ENCODE assay signal across 10 mouse cellular contexts in the genomic region with DNA sequence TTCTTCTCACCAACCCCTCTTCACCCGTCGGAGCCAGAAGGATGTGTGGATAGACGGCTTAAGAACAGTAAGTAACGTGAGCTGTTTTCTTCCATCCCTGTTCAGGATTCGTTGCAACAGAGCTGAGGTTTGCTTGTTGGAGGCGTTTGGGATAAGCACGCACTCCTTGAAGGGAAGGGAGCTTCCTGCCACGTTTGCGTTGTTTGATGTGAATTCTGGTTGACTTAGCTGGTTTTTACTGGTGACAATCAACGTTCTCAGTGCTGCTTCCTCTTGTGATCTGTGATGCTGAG.
A peak's percentile ranks its signal among the peaks of the same experiment; 100 is the strongest.
DNase-seq lines count a peak whose midpoint lies in the region; ATAC-seq and TF ChIP-seq lines count a peak whose summit lies in the region.
"Had no signal": no experiment of that assay in that cellular context is flagged by ENCODE, and none has a peak within 500 bp of the region (broad histone marks: within the 10 kb centered on the region; RNA-seq: fewer than 3 reads in every experiment).

No protein-coding gene starts in this region.

- 10% methylated on average over 10 of the region's 10 CpGs for WGBS in stomach, embryonic 14.5 days
- WGBS in stomach, postnatal 0 days = 12% methylated on average over 10 of the region's 10 CpGs
- 14% methylated on average over 10 of the region's 10 CpGs for WGBS in forebrain, embryonic 14.5 days
- 17% methylated on average over 10 of the region's 10 CpGs for WGBS in midbrain, embryonic 11.5 days
- WGBS in kidney, embryonic 14.5 days = 10% methylated on average over 10 of the region's 10 CpGs

- no peak for TF ChIP-seq CTCF in stomach, postnatal 0 days (IDR thresholded peaks at IDR 0.05; ENCODE audit: low read depth)

- no peak overlapping the region for H3K4me2 ChIP-seq in stomach, embryonic 14.5 days (replicated peaks; ENCODE audit: low read depth, low read length)
- no peak overlapping the region for H3K4me2 ChIP-seq in stomach, postnatal 0 days (replicated peaks; ENCODE audit: low read depth)
- peak overlapping the region; percentile 43 for H3K4me2 ChIP-seq in forebrain, embryonic 14.5 days (ENCODE audit: low read length)
- H3K4me2 ChIP-seq in midbrain, embryonic 11.5 days = peak overlapping the region; percentile 34
- no peak overlapping the region for H3K4me2 ChIP-seq in kidney, embryonic 14.5 days (replicated peaks; ENCODE audit: low read depth, low read length)

- TF ChIP-seq EP300 in stomach, postnatal 0 days (optimal IDR thresholded peaks at IDR 0.05) = no peak

- no peaks in the 10 kb centered on the region for H3K27me3 ChIP-seq in stomach, embryonic 14.5 days (ENCODE audit: control insufficient read depth, insufficient read depth, low read length)
- H3K27me3 ChIP-seq in stomach, postnatal 0 days (ENCODE audit: control insufficient read depth, insufficient read depth, low read length) = no peaks in the 10 kb centered on the region
- no peaks in the 10 kb centered on the region for H3K27me3 ChIP-seq in forebrain, embryonic 14.5 days (replicated peaks; ENCODE audit: control insufficient read depth, insufficient read depth, low read length)
- peaks cover 6% of the 10 kb centered on the region; the same call in 1 of the 2 replicates for H3K27me3 ChIP-seq in midbrain, embryonic 11.5 days (ENCODE audit: control insufficient read depth, insufficient read depth, low read length)
- H3K27me3 ChIP-seq in kidney, embryonic 14.5 days (ENCODE audit: control insufficient read depth, insufficient read depth, low read length) = peaks cover 23% of the 10 kb centered on the region

- no peak overlapping the region for H3K9ac ChIP-seq in stomach, embryonic 14.5 days (replicated peaks; ENCODE audit: low read depth, low read length)
- H3K9ac ChIP-seq in stomach, postnatal 0 days (ENCODE audit: low read length) = no peak overlapping the region
- H3K9ac ChIP-seq in forebrain, embryonic 14.5 days (ENCODE audit: low read length) = peak overlapping the region; percentile 54; the same call in 1 of the 2 replicates
- no peak overlapping the region; the same call in 1 of the 2 replicates for H3K9ac ChIP-seq in midbrain, embryonic 11.5 days (ENCODE audit: low read length)
- H3K9ac ChIP-seq in kidney, embryonic 14.5 days (ENCODE audit: low read depth, low read length) = no peak overlapping the region

- no peaks in the 10 kb centered on the region for H3K4me1 ChIP-seq in stomach, embryonic 14.5 days (ENCODE audit: control insufficient read depth, insufficient read depth, low read length)
- H3K4me1 ChIP-seq in stomach, postnatal 0 days (replicated peaks; ENCODE audit: control insufficient read depth, insufficient read depth) = no peaks in the 10 kb centered on the region
- peaks cover 11% of the 10 kb centered on the region; the same call in 1 of the 2 replicates for H3K4me1 ChIP-seq in forebrain, embryonic 14.5 days (ENCODE audit: control insufficient read depth, insufficient read depth, low read length)
- peaks cover 10% of the 10 kb centered on the region for H3K4me1 ChIP-seq in midbrain, embryonic 11.5 days (ENCODE audit: control insufficient read depth, insufficient read depth, low read length)
- no peaks in the 10 kb centered on the region for H3K4me1 ChIP-seq in kidney, embryonic 14.5 days (ENCODE audit: control insufficient read depth, insufficient read depth, low read length)

- H3K9me3 ChIP-seq in stomach, embryonic 14.5 days (ENCODE audit: control insufficient read depth, low read depth, low read length) = no peaks in the 10 kb centered on the region
- no peaks in the 10 kb centered on the region for H3K9me3 ChIP-seq in stomach, postnatal 0 days (ENCODE audit: control insufficient read depth, low read length)
- no peaks in the 10 kb centered on the region for H3K9me3 ChIP-seq in forebrain, embryonic 14.5 days (replicated peaks; ENCODE audit: control insufficient read depth, low read length)
- H3K9me3 ChIP-seq in midbrain, embryonic 11.5 days (ENCODE audit: control insufficient read depth, low read length) = no peaks in the 10 kb centered on the region
- H3K9me3 ChIP-seq in kidney, embryonic 14.5 days (ENCODE audit: control insufficient read depth, low read length) = no peaks in the 10 kb centered on the region

- no peaks in the 10 kb centered on the region for H3K36me3 ChIP-seq in stomach, embryonic 14.5 days (ENCODE audit: control insufficient read depth, insufficient read depth, low read length)
- no peaks in the 10 kb centered on the region for H3K36me3 ChIP-seq in stomach, postnatal 0 days (ENCODE audit: control insufficient read depth, insufficient read depth, low read length)
- no peaks in the 10 kb centered on the region for H3K36me3 ChIP-seq in forebrain, embryonic 14.5 days (ENCODE audit: control insufficient read depth, insufficient read depth, low read length)
- H3K36me3 ChIP-seq in midbrain, embryonic 11.5 days (ENCODE audit: control insufficient read depth, insufficient read depth, low read length) = no peaks in the 10 kb centered on the region
- no peaks in the 10 kb centered on the region for H3K36me3 ChIP-seq in kidney, embryonic 14.5 days (ENCODE audit: control insufficient read depth, insufficient read depth, low read length)

- no peak overlapping the region for H3K27ac ChIP-seq in stomach, embryonic 14.5 days (ENCODE audit: low read length)
- H3K27ac ChIP-seq in stomach, postnatal 0 days (replicated peaks) = no peak overlapping the region
- H3K27ac ChIP-seq in forebrain, embryonic 14.5 days (ENCODE audit: low read depth, low read length) = peak overlapping the region; percentile 83; the same call in 1 of the 2 replicates
- H3K27ac ChIP-seq in midbrain, embryonic 11.5 days (ENCODE audit: low read depth, low read length) = no peak overlapping the region
- no peak overlapping the region for H3K27ac ChIP-seq in kidney, embryonic 14.5 days (ENCODE audit: low read depth, low read length)
- H3K27ac ChIP-seq: left cerebral cortex, adult 2 months had no signal

- peak overlapping the region; percentile 1; the same call in 1 of the 2 replicates for H3K4me3 ChIP-seq in stomach, embryonic 14.5 days (ENCODE audit: low read depth, low read length)
- no peak overlapping the region for H3K4me3 ChIP-seq in stomach, postnatal 0 days (ENCODE audit: low read depth, low read length)
- peak overlapping the region; percentile 24 for H3K4me3 ChIP-seq in forebrain, embryonic 14.5 days (ENCODE audit: low read depth, low read length)
- H3K4me3 ChIP-seq in midbrain, embryonic 11.5 days (ENCODE audit: low read depth, low read length) = peak overlapping the region; percentile 3; the same call in 1 of the 2 replicates
- no peak overlapping the region for H3K4me3 ChIP-seq in kidney, embryonic 14.5 days (ENCODE audit: low read length)
- H3K4me3 ChIP-seq: left cerebral cortex, adult 2 months had no signal

- no peak for ATAC-seq in stomach, embryonic 14.5 days (ENCODE audit: insufficient number of reproducible peaks, insufficient read depth, low FRiP score, low read depth)
- ATAC-seq in stomach, postnatal 0 days (ENCODE audit: low FRiP score, low TSS enrichment) = no peak
- no peak for ATAC-seq in forebrain, embryonic 14.5 days
- ATAC-seq in midbrain, embryonic 11.5 days (ENCODE audit: low FRiP score) = no peak
- no peak for ATAC-seq in kidney, embryonic 14.5 days (ENCODE audit: low FRiP score, low TSS enrichment)

- DNase-seq in stomach, postnatal 0 days (ENCODE audit: low spot score) = no peak
- DNase-seq in forebrain, embryonic 14.5 days (ENCODE audit: low spot score) = no peak
- no peak for DNase-seq in midbrain, embryonic 11.5 days (ENCODE audit: low spot score, missing footprints)
- DNase-seq in urinary bladder, adult 18-20 months (ENCODE audit: low spot score in 2 of 2) = no peak
- no peak for DNase-seq in right cerebral cortex, postnatal 25 days
- DNase-seq: kidney, adult 11 months; thymus, postnatal 25 days had no signal

Comparison
In these comparisons a context has a peak if more than half of its experiments do, and no peak if none do; other contexts are left out.
1. H3K4me3 ChIP-seq: peak in stomach, embryonic 14.5 days (single experiment), forebrain, embryonic 14.5 days (single experiment) and midbrain, embryonic 11.5 days (single experiment); none in stomach, postnatal 0 days (single experiment) and kidney, embryonic 14.5 days (single experiment).
2. H3K4me2 ChIP-seq: peak in forebrain, embryonic 14.5 days (single experiment) and midbrain, embryonic 11.5 days (single experiment); none in stomach, embryonic 14.5 days (single experiment), stomach, postnatal 0 days (single experiment) and kidney, embryonic 14.5 days (single experiment).